Mouse (Mus musculus): ENCODE results near the gene Dgke. TPM values are rescaled to one million over a fixed set of nuclear protein-coding genes. Genes with fewer than 3 reads are reported as not detected.

Dgke gene
- 2.1 TPM for polyA plus RNA-seq (2015; fragmentation: Illumina TruSeq; extraction: RNeasy Lipid Tissue Mini Kit (QIAGEN cat#74804); ENCODE audit: insufficient read depth, low read depth, low replicate concordance)

GRCm38 (mm10) chr11:89066750-89067149, at the start of gene Dgke:
TSS of gene Dgke (minus strand) at chr11:89066850.

GRCm38 (mm10) chr11:89073541-89073940, 6.9 kb upstream of the Dgke start, which contains the start of gene Gm525:
TSS of gene Gm525 (plus strand) at chr11:89073841.

GRCm38 (mm10) chr11:88998974-88999722, 67.5 kb downstream of the Dgke start, which contains the start of gene Trim25:
TSS of gene Trim25 (plus strand) at chr11:88999376.

Other genes with a start within 250 kb of the Dgke start
- 12.9 TPM for gene Akap1, start 202.3 kb downstream of the Dgke start, polyA plus RNA-seq (2015; fragmentation: Illumina TruSeq; extraction: RNeasy Lipid Tissue Mini Kit (QIAGEN cat#74804); ENCODE audit: insufficient read depth, low read depth, low replicate concordance)
- gene Scpep1, start 111.4 kb downstream of the Dgke start, polyA plus RNA-seq (2015; fragmentation: Illumina TruSeq; extraction: RNeasy Lipid Tissue Mini Kit (QIAGEN cat#74804); ENCODE audit: insufficient read depth, low read depth, low replicate concordance): 12.4 TPM
- gene Elobl, start 99.9 kb downstream of the Dgke start, polyA plus RNA-seq (2015; fragmentation: Illumina TruSeq; extraction: RNeasy Lipid Tissue Mini Kit (QIAGEN cat#74804); ENCODE audit: insufficient read depth, low read depth, low replicate concordance): not detected
- 3.3 TPM for gene Coil, start 96.6 kb downstream of the Dgke start, polyA plus RNA-seq (2015; fragmentation: Illumina TruSeq; extraction: RNeasy Lipid Tissue Mini Kit (QIAGEN cat#74804); ENCODE audit: insufficient read depth, low read depth, low replicate concordance)
- 10.4 TPM for gene Trim25, start 67.5 kb downstream of the Dgke start, polyA plus RNA-seq (2015; fragmentation: Illumina TruSeq; extraction: RNeasy Lipid Tissue Mini Kit (QIAGEN cat#74804); ENCODE audit: insufficient read depth, low read depth, low replicate concordance)
- gene Gm525, start 7.0 kb upstream of the Dgke start, polyA plus RNA-seq (2015; fragmentation: Illumina TruSeq; extraction: RNeasy Lipid Tissue Mini Kit (QIAGEN cat#74804); ENCODE audit: insufficient read depth, low read depth, low replicate concordance): not detected
- not detected for gene Nog, start 235.5 kb upstream of the Dgke start, polyA plus RNA-seq (2015; fragmentation: Illumina TruSeq; extraction: RNeasy Lipid Tissue Mini Kit (QIAGEN cat#74804); ENCODE audit: insufficient read depth, low read depth, low replicate concordance)

All from pancreas, adult 10 weeks (tissue).